In the genomic region with DNA sequence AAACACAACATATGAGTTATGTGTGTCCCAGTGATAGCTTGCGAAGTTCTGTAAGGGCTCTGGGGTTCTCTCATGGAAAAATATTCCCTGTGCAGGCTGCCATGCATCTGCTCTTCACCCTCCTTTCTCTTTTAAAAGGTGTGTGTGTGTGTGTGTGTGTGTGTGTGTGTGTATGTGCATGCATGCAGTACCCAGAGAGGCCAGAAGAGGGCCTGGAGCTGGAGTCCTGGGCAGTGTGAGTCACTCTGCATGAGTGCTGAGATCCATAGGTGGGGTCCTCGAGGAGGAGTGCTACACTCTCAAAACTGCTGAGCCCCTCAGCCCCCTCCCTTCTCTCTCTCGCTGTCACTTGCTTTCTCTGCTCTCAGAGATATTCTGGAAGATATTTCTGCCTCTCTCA, we compare ENCODE assay signal across 17 mouse cellular contexts. TPM values are rescaled to one million over a fixed set of nuclear protein-coding genes. Genes with fewer than 3 reads are reported as not detected.
A peak's percentile ranks its signal among the peaks of the same experiment; 100 is the strongest.
DNase-seq lines count a peak whose midpoint lies in the region; ATAC-seq and TF ChIP-seq lines count a peak whose summit lies in the region.
"Had no signal": no experiment of that assay in that cellular context is flagged by ENCODE, and none has a peak within 500 bp of the region (broad histone marks: within the 10 kb centered on the region; RNA-seq: fewer than 3 reads in every experiment).

No protein-coding gene starts in this region.

- no peak overlapping the region for H3K4me3 ChIP-seq in kidney, postnatal 0 days (replicated peaks; ENCODE audit: low read depth, low read length)
- H3K4me3 ChIP-seq in kidney, embryonic 14.5 days (ENCODE audit: low read length), result no peak overlapping the region
- H3K4me3 ChIP-seq in lung, embryonic 14.5 days (ENCODE audit: low read depth, low read length), result no peak overlapping the region
- H3K4me3 ChIP-seq: embryonic facial prominence, embryonic 12.5 days; erythroblast, embryonic 14.5 days; hindbrain, embryonic 10.5 days; limb, embryonic 15.5 days had no signal

- H3K27me3 ChIP-seq in kidney, postnatal 0 days (ENCODE audit: insufficient read depth, low read length), result no peaks in the 10 kb centered on the region
- H3K27me3 ChIP-seq in kidney, embryonic 14.5 days (ENCODE audit: control insufficient read depth, insufficient read depth, low read length), result no peaks in the 10 kb centered on the region
- no peaks in the 10 kb centered on the region for H3K27me3 ChIP-seq in lung, embryonic 14.5 days (ENCODE audit: insufficient read depth, low read length)
- H3K27me3 ChIP-seq: embryonic facial prominence, embryonic 12.5 days; limb, embryonic 15.5 days had no signal

- peak; percentile 22; the same call in 1 of the 2 replicates for TF ChIP-seq CTCF in kidney, postnatal 0 days (IDR thresholded peaks at IDR 0.05; ENCODE audit: low read depth)
- TF ChIP-seq CTCF in lung, embryonic 14.5 days (IDR thresholded peaks at IDR 0.05; ENCODE audit: low read depth), result 0 out of 2 replicates have a peak, but pooled peaks have one; percentile 41

- no peak for ATAC-seq in kidney, postnatal 0 days (replicated peaks; ENCODE audit: low FRiP score, low read depth)
- no peak for ATAC-seq in kidney, embryonic 14.5 days (ENCODE audit: low FRiP score, low TSS enrichment)
- ATAC-seq in lung, embryonic 14.5 days (ENCODE audit: insufficient read depth), result no peak
- ATAC-seq: forebrain, embryonic 14.5 days; inflammation-experienced regulatory T-cells, adult 6 months; midbrain, embryonic 16.5 days had no signal

- H3K9me3 ChIP-seq in kidney, postnatal 0 days (replicated peaks; ENCODE audit: low read length), result no peaks in the 10 kb centered on the region
- no peaks in the 10 kb centered on the region for H3K9me3 ChIP-seq in kidney, embryonic 14.5 days (ENCODE audit: control insufficient read depth, low read length)
- H3K9me3 ChIP-seq in lung, embryonic 14.5 days (ENCODE audit: low read depth, low read length), result no peaks in the 10 kb centered on the region
- H3K9me3 ChIP-seq: embryonic facial prominence, embryonic 12.5 days; limb, embryonic 15.5 days had no signal

- no peak overlapping the region for H3K9ac ChIP-seq in kidney, postnatal 0 days (ENCODE audit: low read depth, low read length)
- H3K9ac ChIP-seq in kidney, embryonic 14.5 days (ENCODE audit: low read depth, low read length), result no peak overlapping the region
- H3K9ac ChIP-seq in lung, embryonic 14.5 days, result no peak overlapping the region
- H3K9ac ChIP-seq: embryonic facial prominence, embryonic 12.5 days; limb, embryonic 15.5 days had no signal

- no peak overlapping the region for H3K27ac ChIP-seq in kidney, postnatal 0 days
- no peak overlapping the region for H3K27ac ChIP-seq in kidney, embryonic 14.5 days (ENCODE audit: low read depth, low read length)
- H3K27ac ChIP-seq in lung, embryonic 14.5 days (ENCODE audit: low read depth), result no peak overlapping the region
- H3K27ac ChIP-seq: embryonic facial prominence, embryonic 12.5 days; hindbrain, embryonic 10.5 days; limb, embryonic 15.5 days had no signal

- H3K4me1 ChIP-seq in kidney, postnatal 0 days (replicated peaks; ENCODE audit: insufficient read depth, low read length), result 0 out of 2 replicates have a peak, but pooled peaks cover 3% of the 10 kb centered on the region
- peaks cover 15% of the 10 kb centered on the region; the same call in 1 of the 2 replicates for H3K4me1 ChIP-seq in kidney, embryonic 14.5 days (ENCODE audit: control insufficient read depth, insufficient read depth, low read length)
- no peaks in the 10 kb centered on the region for H3K4me1 ChIP-seq in lung, embryonic 14.5 days (ENCODE audit: insufficient read depth)
- H3K4me1 ChIP-seq: embryonic facial prominence, embryonic 12.5 days; hindbrain, embryonic 10.5 days had no signal

- no peak for DNase-seq in kidney, postnatal 0 days (ENCODE audit: low spot score)
- no peak for DNase-seq in lung, embryonic 14.5 days
- DNase-seq in lung, postnatal 36 days, result no peak
- peak; percentile 59 for DNase-seq in ZHBTc4 (ENCODE audit: low read depth, low spot score)
- no peak for DNase-seq in urinary bladder, postnatal 4 days (ENCODE audit: low spot score in 2 of 2)
- DNase-seq in gastrocnemius, adult 8-10 months (ENCODE audit: low spot score in 2 of 2), result no peak
- DNase-seq: cerebellum, adult 8-10 months; gastrocnemius, postnatal 36 days; layer of hippocampus, postnatal 36 days had no signal

- no peak overlapping the region for H3K4me2 ChIP-seq in kidney, postnatal 0 days (ENCODE audit: low read length)
- no peak overlapping the region for H3K4me2 ChIP-seq in kidney, embryonic 14.5 days (replicated peaks; ENCODE audit: low read depth, low read length)
- H3K4me2 ChIP-seq in lung, embryonic 14.5 days, result no peak overlapping the region
- H3K4me2 ChIP-seq: embryonic facial prominence, embryonic 12.5 days; limb, embryonic 15.5 days had no signal

- no peaks in the 10 kb centered on the region for H3K36me3 ChIP-seq in kidney, postnatal 0 days (ENCODE audit: insufficient read depth, low read length)
- H3K36me3 ChIP-seq in kidney, embryonic 14.5 days (ENCODE audit: control insufficient read depth, insufficient read depth, low read length), result no peaks in the 10 kb centered on the region
- H3K36me3 ChIP-seq in lung, embryonic 14.5 days (ENCODE audit: insufficient read depth), result no peaks in the 10 kb centered on the region
- H3K36me3 ChIP-seq: embryonic facial prominence, embryonic 12.5 days; hindbrain, embryonic 10.5 days had no signal

- WGBS in kidney, postnatal 0 days, result 95% methylated on average over 3 of the region's 3 CpGs
- 93% methylated on average over 3 of the region's 3 CpGs for WGBS in kidney, embryonic 14.5 days
- 81% methylated on average over 3 of the region's 3 CpGs for whole genome bisulfite sequencing in lung, embryonic 14.5 days

RNA-seq across cellular contexts. Expression of a gene that starts 29.5 kb away (rescaled TPM):
- polyA plus RNA-seq in kidney, postnatal 0 days (2015; fragmentation: Nextera tagmentation; extraction: Ambion mirVana), result 13.6 and 14.6 TPM in 2 replicates
- polyA plus RNA-seq in kidney, embryonic 14.5 days (2014; fragmentation: Nextera tagmentation; extraction: Ambion mirVana), result 17.8 and 18.6 TPM in 2 replicates
- polyA plus RNA-seq in lung, embryonic 14.5 days (2014; fragmentation: Nextera tagmentation; extraction: Ambion mirVana), result 10.3 and 11.1 TPM in 2 replicates
- 10 to 100 TPM; 20.1 to 24.8 (median 21.7) TPM for total RNA-seq in gastrocnemius, adult 8-10 months (2022)
